Mouse (Mus musculus) forebrain, embryonic 15.5 days (tissue): ENCODE measurements around the gene Sln. TPM values are rescaled to one million over a fixed set of nuclear protein-coding genes. Genes with fewer than 3 reads are reported as not detected.

ENCODE experiments used
- polyA plus RNA-seq: library from polyadenylated mRNA; unstranded; fragments of >200 nt; fragmentation: Nextera tagmentation; extraction: Ambion mirVana; gene quantifications from 2 replicates; pipeline ENCODE4 v1.2.1, GENCODE M21; 2015

Sln gene
- polyA plus RNA-seq, 1 experiment from 2014 or later: 1.3 TPM

Other genes starting within 250 kb of the Sln start
- 171 and 182 TPM in 2 replicates for gene Acat1, start 239.8 kb upstream of the Sln start, polyA plus RNA-seq
- gene Cul5, start 180.2 kb upstream of the Sln start, polyA plus RNA-seq: 47.0 and 47.2 TPM in 2 replicates
- gene Rab39, start 143.9 kb upstream of the Sln start, polyA plus RNA-seq: 3.7 and 4.2 TPM in 2 replicates
- gene Slc35f2, start 78.6 kb upstream of the Sln start, polyA plus RNA-seq: 9.0 and 9.7 TPM in 2 replicates
- gene Elmod1, start 125.1 kb downstream of the Sln start, polyA plus RNA-seq: 34.7 and 34.8 TPM in 2 replicates
- 0.31 and 0.56 TPM in 2 replicates for gene Tnfaip8l3, start 218.2 kb downstream of the Sln start, polyA plus RNA-seq